8 mouse cellular contexts compared by ENCODE assay signal in the genomic region with DNA sequence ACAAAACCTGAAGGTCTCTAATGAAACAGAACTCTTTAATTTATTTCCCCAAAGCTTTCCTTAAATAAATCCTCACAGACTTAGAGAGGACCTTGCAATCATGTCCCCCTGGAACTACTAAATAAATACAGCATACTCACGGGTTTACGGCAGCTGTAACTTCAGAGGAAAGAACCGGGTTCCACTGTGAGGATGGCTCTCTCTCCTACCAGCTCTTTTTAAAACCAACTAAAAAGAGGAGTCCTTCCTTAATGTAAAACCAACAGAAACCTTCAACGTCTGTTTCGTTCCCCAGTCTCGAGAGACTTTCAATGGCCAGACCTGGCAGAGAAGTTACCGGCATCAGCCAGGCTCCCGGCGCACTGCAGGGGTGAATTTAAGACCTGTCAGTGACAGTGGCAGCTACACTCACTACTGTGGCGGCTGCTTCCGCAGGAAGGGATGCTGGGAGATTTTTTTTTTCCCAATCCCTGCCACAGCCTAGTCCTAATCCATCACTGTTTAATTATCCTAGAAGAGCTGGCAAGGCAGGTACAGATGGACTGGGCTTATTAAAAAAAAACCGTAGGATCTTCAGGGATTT. TPM values are rescaled to one million over a fixed set of nuclear protein-coding genes. Genes with fewer than 3 reads are reported as not detected.
DNase-seq lines count a peak whose midpoint lies in the region; ATAC-seq and TF ChIP-seq lines count a peak whose summit lies in the region.

No protein-coding gene starts in this region.

- H3K4me1 ChIP-seq in heart, embryonic 11.5 days (ENCODE audit: control insufficient read depth, insufficient read depth, low read length), result 0 out of 2 replicates have a peak, but pooled peaks cover 3% of the 10 kb centered on the region

- 3% methylated on average over 12 of the region's 12 CpGs for WGBS in heart, embryonic 11.5 days (ENCODE audit: insufficient replicate concordance)

- no peaks in the 10 kb centered on the region for H3K36me3 ChIP-seq in heart, embryonic 11.5 days (ENCODE audit: control insufficient read depth, insufficient read depth, low read length)

- H3K27me3 ChIP-seq in heart, embryonic 11.5 days (ENCODE audit: control insufficient read depth, insufficient read depth, low read length), result no peaks in the 10 kb centered on the region

- peak overlapping the region; percentile 67 for H3K4me3 ChIP-seq in gastrocnemius, adult 2 months
- peak overlapping the region; percentile 40 for H3K4me3 ChIP-seq in heart, embryonic 11.5 days (ENCODE audit: low read depth, low read length)

- H3K27ac ChIP-seq in gastrocnemius, adult 2 months, result peak overlapping the region; percentile 63
- H3K27ac ChIP-seq in heart, embryonic 11.5 days (ENCODE audit: low read depth, low read length), result no peak overlapping the region

- DNase-seq in gastrocnemius, adult 2 months, result peak; percentile 66
- no peak for DNase-seq in gastrocnemius, postnatal 36 days
- DNase-seq in cerebellum, postnatal 25 days, result peak; percentile 75 to 84
- DNase-seq in kidney, postnatal 10 days, result peak; percentile 56
- DNase-seq in right cerebral cortex, postnatal 25 days, result peak; percentile 52

- intact Hi-C loops in gastrocnemius, adult 2 months (cut with DNase I), result no loop called here
- intact Hi-C loops in gastrocnemius, postnatal 36 days (cut with DNase I), result no loop called here

- TF ChIP-seq CTCF in gastrocnemius, adult 2 months (IDR thresholded peaks at IDR 0.05), result no peak

- ATAC-seq in heart, embryonic 11.5 days (replicated peaks; ENCODE audit: insufficient number of reproducible peaks, low FRiP score, low TSS enrichment), result no peak
- 0 out of 2 replicates have a peak, but pooled peaks have one; percentile 14 for ATAC-seq in megakaryocyte, adult 5-6 weeks (ENCODE audit: poor library complexity, severe bottlenecking)
- no peak for ATAC-seq in CD4-positive, CD25-positive, alpha-beta regulatory T cell, adult 4 months

- H3K9ac ChIP-seq in heart, embryonic 11.5 days (ENCODE audit: low read depth, low read length), result peak overlapping the region; percentile 59

- no peaks in the 10 kb centered on the region for H3K9me3 ChIP-seq in heart, embryonic 11.5 days (replicated peaks; ENCODE audit: control insufficient read depth, low read length)

- H3K4me2 ChIP-seq in heart, embryonic 11.5 days, result peak overlapping the region; percentile 76

RNA-seq across cellular contexts. Expression of a gene that starts 39.2 kb away (rescaled TPM):
- 1 to 10 TPM; 4.0 to 6.9 TPM for total RNA-seq in gastrocnemius, adult 2 months (2021)
- total RNA-seq in gastrocnemius, postnatal 36 days (2021), result 1 to 10 TPM; 3.3 to 5.6 TPM
- 2.3 and 2.9 TPM in 2 replicates for polyA plus RNA-seq in heart, embryonic 11.5 days (2014; fragmentation: Nextera tagmentation; extraction: Ambion mirVana)
- 4.4 and 5.3 TPM in 2 replicates for total RNA-seq in megakaryocyte, adult 5-6 weeks (2015)
- 4.9 and 5.0 TPM in 2 replicates for total RNA-seq in megakaryocyte, adult 5-6 weeks (2017)
- 100 to 1,000 TPM in 1 of 2 experiments, 10 to 100 TPM in 1; 90.9 to 104 TPM for polyA plus RNA-seq in CD4-positive, CD25-positive, alpha-beta regulatory T cell, adult 4 months (2017; shearing (Covaris generic))

Comparison
In these comparisons a context has a peak if more than half of its experiments do, and no peak if none do; other contexts are left out.
1. DNase-seq: peak in gastrocnemius, adult 2 months (single experiment), cerebellum, postnatal 25 days (2 of 2), kidney, postnatal 10 days (single experiment) and right cerebral cortex, postnatal 25 days (single experiment); none in gastrocnemius, postnatal 36 days (0 of 2).